Mouse (Mus musculus) stomach, postnatal 0 days (tissue): ENCODE measurements around the gene Gtf2f2. TPM values are rescaled to one million over a fixed set of nuclear protein-coding genes. Genes with fewer than 3 reads are reported as not detected.
"Not testable (repeated sequence)": the region's sequence is repeated elsewhere in the genome, so short reads cannot be mapped to it uniquely, and the experiment has no call there.

Experiments
- ATAC-seq: fragments of 200-750 bp; cut with Nextera tagmentation; 2 replicates; pipeline ENCODE4 v1.8.0; 2017; ENCODE audit not compliant: low FRiP score, low TSS enrichment
- DNase-seq: peaks from one replicate; pipeline ENCODE4 v3.0.0-alpha.2; 2016; ENCODE audit warnings: low spot score
- H3K27ac ChIP-seq: fragments of 300-500 bp; sonication (generic); replicated peaks from 2 replicates; pipeline ENCODE4 v1.5.1; 2014; ENCODE audit warnings: mild to moderate bottlenecking, control low read depth
- H3K27me3 ChIP-seq: fragments of 300-500 bp; sonication (generic); 2 replicates; pipeline ENCODE4 v1.6.1; 2014; ENCODE audit warnings: low read length; ENCODE audit not compliant: control insufficient read depth, insufficient read depth
- H3K36me3 ChIP-seq: fragments of 300-500 bp; sonication (generic); 2 replicates; pipeline ENCODE4 v1.6.1; 2014; ENCODE audit warnings: low read length, mixed read lengths; ENCODE audit not compliant: control insufficient read depth, insufficient read depth
- H3K4me1 ChIP-seq: fragments of 300-500 bp; sonication (generic); replicated peaks from 2 replicates; pipeline ENCODE4 v1.6.1; 2014; ENCODE audit warnings: antibody characterized with exemption; ENCODE audit not compliant: control insufficient read depth, insufficient read depth
- H3K4me2 ChIP-seq: fragments of 300-500 bp; sonication (generic); replicated peaks from 2 replicates; pipeline ENCODE4 v1.6.1; 2014; ENCODE audit warnings: low read depth, mild to moderate bottlenecking, control low read depth, moderate library complexity
- H3K4me3 ChIP-seq: fragments of 300-500 bp; sonication (generic); 2 replicates; pipeline ENCODE4 v1.5.1; 2014; ENCODE audit warnings: low read depth, low read length, control low read depth
- H3K9ac ChIP-seq: fragments of 300-500 bp; sonication (generic); 2 replicates; pipeline ENCODE4 v1.6.1; 2014; ENCODE audit warnings: mild to moderate bottlenecking, low read length, control low read depth, mixed read lengths
- H3K9me3 ChIP-seq: fragments of 300-500 bp; sonication (generic); 2 replicates; pipeline ENCODE4 v1.6.1; 2016; ENCODE audit warnings: low read length; ENCODE audit not compliant: control insufficient read depth
- CTCF ChIP-seq: IDR thresholded peaks from 2 replicates; pipeline ENCODE4 v1.5.1; 2016; ENCODE audit warnings: antibody characterized with exemption, low read depth, mild to moderate bottlenecking, moderate library complexity
- EP300 ChIP-seq: optimal IDR thresholded peaks from 2 replicates; pipeline ENCODE3; 2016; ENCODE audit warnings: antibody characterized with exemption
- WGBS: fragments of 180-500 bp; shearing (Covaris S2); extraction: QIAGEN DNeasy Blood & Tissue Kit; methylation state at CpG from one replicate; pipeline ENCODE4 v1.1.7; 2014; 5-methylcytosine and 5-hydroxymethylcytosine counted together
- polyA plus RNA-seq: library from polyadenylated mRNA; unstranded; fragments of >200 nt; fragmentation: Nextera tagmentation; extraction: Ambion mirVana; gene quantifications from 2 replicates; pipeline ENCODE4 v1.2.1, GENCODE M21; 2015

Gene Gtf2f2
- polyA plus RNA-seq, 1 experiment from 2014 or later: 36.8 TPM

DNA sequence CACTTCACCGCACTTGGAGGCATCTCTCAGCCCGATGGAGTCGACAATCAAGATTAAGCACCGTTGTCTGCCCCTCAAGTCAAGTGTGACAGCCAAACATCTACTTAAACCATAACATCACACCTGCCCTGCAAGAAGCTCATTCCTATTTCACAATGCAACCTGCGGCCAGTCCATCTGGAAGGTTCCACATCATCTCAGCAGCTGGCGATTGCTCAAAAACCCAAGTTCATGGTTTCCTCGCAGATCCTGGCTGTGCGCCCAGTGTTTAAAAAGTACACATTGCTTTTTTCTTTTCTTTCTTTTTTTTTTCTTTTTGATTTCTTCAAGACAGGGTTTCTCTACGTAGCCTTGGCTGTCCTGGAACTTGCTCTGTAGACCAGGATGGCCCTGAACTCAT, 137.1 kb downstream of the Gtf2f2 start:
- peak; percentile 62 for DNase-seq
- H3K9ac ChIP-seq: no peak overlapping the region
- H3K4me2 ChIP-seq: no peak overlapping the region

DNA sequence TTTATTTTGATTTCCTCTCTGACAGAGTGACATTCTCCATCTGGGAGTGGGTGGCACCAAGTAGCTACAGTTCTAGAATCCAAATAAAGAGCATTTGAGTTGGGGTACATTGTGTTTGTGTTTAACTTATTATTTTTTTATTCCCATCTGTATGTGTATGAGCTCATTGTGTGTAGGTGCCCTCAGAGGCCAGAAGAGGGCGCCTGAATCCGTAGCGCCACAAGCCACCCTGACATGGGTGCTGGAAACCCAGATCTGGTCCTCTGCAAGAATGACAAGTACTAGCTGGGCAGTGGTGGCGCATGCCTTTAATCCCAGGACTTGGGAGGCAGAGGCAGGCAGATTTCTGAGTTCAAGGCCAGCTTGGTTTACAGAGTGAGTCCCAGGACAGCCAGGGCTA, 138.9 kb downstream of the Gtf2f2 start:
- ATAC-seq: no peak
- H3K27ac ChIP-seq: no peak overlapping the region
- H3K4me3 ChIP-seq: no peak overlapping the region
- no peaks in the 10 kb centered on the region for H3K27me3 ChIP-seq
- 86% methylated on average over 4 of the region's 4 CpGs for WGBS
- H3K4me1 ChIP-seq: no peaks in the 10 kb centered on the region
- no peaks in the 10 kb centered on the region for H3K9me3 ChIP-seq
- DNase-seq: no peak
- no peaks in the 10 kb centered on the region for H3K36me3 ChIP-seq
- peak; percentile 33 for TF ChIP-seq CTCF
- TF ChIP-seq EP300: no peak
- no peak overlapping the region for H3K4me2 ChIP-seq
- no peak overlapping the region for H3K9ac ChIP-seq

More for the DNA sequence above, 137.1 kb downstream of the Gtf2f2 start:
- Histone ChIP-seq H3K36me3 (no peaks in the 10 kb centered on the region), H3K9me3 (no peaks in the 10 kb centered on the region), H3K27me3 (no peaks in the 10 kb centered on the region), H3K4me1 (no peaks in the 10 kb centered on the region), H3K27ac (no peak overlapping the region), H3K4me3 (no peak overlapping the region)
- WGBS: 41% methylated on average over 9 of the region's 9 CpGs
- no peak for ATAC-seq
- TF ChIP-seq EP300 (no peak), CTCF (no peak)

DNA sequence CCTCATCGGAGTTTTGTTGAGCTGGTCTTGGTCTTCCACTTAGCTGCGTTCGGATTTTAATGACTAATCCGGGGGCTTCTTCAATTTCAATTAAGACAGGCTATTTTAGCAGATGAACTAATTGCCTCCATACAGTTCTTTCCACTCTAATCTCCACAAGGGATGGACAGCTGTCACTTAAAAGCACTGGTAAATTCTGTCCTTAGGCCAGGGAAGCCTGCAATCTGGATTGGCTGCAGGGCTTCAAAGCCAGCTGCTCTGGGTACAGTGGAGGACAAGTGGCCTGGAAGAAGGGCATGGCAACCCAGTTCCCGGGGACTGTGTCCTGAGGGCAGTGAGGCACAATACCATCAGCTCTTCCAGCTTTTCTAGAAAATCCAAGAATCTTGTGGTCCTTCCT, 139.6 kb downstream of the Gtf2f2 start:
- Histone ChIP-seq H3K4me3 (no peak overlapping the region), H3K27ac (no peak overlapping the region), H3K9me3 (no peaks in the 10 kb centered on the region), H3K27me3 (no peaks in the 10 kb centered on the region), H3K4me2 (no peak overlapping the region), H3K4me1 (no peaks in the 10 kb centered on the region), H3K36me3 (no peaks in the 10 kb centered on the region), H3K9ac (no peak overlapping the region)
- WGBS: 19% methylated on average over 4 of the region's 5 CpGs
- ATAC-seq (no peak), DNase-seq (no peak)
- TF ChIP-seq EP300 (no peak), CTCF (no peak)

DNA sequence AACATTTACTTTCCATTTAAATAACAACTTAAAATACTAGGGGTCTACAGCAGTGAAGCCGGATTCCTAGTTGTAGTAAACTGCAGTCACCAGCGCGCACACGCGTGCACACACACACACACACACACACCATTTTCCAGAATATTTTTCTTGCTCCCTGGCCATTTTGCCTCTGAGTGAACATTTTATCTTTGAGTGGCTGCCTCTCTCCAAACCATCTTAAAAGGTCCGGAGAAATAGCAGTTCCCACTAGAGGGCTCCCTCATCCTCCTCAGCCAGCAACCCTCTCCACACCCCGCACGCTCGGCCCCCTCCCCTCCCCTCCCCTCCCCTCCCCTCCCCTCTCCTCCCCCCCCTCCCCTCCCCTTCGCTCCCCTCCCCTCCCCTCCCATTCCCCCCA, 140.0 kb downstream of the Gtf2f2 start:
- DNase-seq: peak; percentile 48
- Histone ChIP-seq H3K4me3 (no peak overlapping the region), H3K4me1 (no peaks in the 10 kb centered on the region), H3K9ac (no peak overlapping the region), H3K27me3 (no peaks in the 10 kb centered on the region), H3K4me2 (no peak overlapping the region), H3K9me3 (no peaks in the 10 kb centered on the region), H3K36me3 (no peaks in the 10 kb centered on the region), H3K27ac (no peak overlapping the region)
- 17% methylated on average over 9 of the region's 10 CpGs for WGBS
- peak; percentile 48; the same call in 1 of the 2 replicates for ATAC-seq
- TF ChIP-seq CTCF (peak; percentile 63), EP300 (no peak)

DNA sequence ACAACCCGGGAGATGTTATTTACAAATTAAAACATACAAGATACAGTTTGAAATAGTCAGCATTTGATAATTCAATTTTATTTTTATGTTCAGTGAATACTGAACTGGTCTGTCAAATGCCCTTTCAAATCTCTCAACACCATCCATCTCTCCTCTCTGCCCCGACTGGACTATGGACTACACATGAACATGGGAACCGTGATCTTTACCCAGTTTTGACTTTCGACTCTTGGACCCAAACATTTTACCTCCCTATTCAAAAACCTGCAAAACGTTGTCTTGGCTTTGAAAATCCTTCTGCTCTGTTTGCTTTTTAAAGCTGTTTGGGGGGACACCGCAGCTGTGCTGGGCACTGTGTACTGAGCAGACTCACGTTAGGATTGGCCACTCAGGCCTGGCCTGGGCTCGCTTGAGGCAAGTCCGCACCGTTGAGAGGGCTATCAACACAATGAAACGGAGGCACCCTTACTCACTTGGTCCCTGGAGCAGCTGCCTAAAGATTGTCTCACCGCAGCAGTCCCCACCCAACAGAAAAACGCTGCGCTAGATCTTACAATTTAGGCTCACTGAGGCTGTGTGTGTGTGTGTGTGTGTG, 140.8 kb downstream of the Gtf2f2 start:
- no peak overlapping the region for H3K4me3 ChIP-seq
- no peak overlapping the region for H3K4me2 ChIP-seq
- DNase-seq: no peak
- no peak for ATAC-seq
- H3K4me1 ChIP-seq: no peaks in the 10 kb centered on the region
- TF ChIP-seq CTCF (no peak), EP300 (no peak)
- H3K27ac ChIP-seq: no peak overlapping the region
- no peaks in the 10 kb centered on the region for H3K27me3 ChIP-seq
- 68% methylated on average over 14 of the region's 14 CpGs for WGBS
- no peaks in the 10 kb centered on the region for H3K9me3 ChIP-seq
- H3K9ac ChIP-seq: no peak overlapping the region
- H3K36me3 ChIP-seq: no peaks in the 10 kb centered on the region

DNA sequence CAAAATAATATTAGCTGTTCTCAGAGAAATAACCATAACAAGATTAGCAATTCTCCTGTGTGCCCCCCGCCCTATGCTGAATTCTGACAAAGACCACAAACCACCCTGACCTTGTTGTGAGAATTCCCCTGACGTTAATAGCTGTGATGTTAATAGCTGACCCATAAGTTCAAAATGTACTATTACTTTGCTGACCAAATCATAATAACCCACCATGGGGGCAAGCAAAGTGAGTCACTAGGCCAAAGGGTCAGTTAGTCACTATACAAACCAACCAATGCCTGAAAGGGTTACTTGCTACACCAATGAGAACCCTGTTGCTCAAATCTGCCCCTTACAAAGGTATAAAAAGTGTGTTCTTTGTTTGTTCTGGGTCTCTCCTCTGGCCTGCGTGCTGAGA, 142.6 kb downstream of the Gtf2f2 start:
- not testable (repeated sequence) for H3K27ac ChIP-seq, H3K4me1 ChIP-seq, H3K9me3 ChIP-seq, H3K4me3 ChIP-seq, H3K27me3 ChIP-seq, H3K4me2 ChIP-seq, ATAC-seq, H3K36me3 ChIP-seq, H3K9ac ChIP-seq, DNase-seq
- 68% methylated on average over 3 of the region's 3 CpGs for WGBS
